Mouse (Mus musculus) stomach, postnatal 0 days (tissue): ENCODE measurements around the gene Gm20458. TPM values are rescaled to one million over a fixed set of nuclear protein-coding genes. Genes with fewer than 3 reads are reported as not detected.

Experiments
- ATAC-seq: fragments of 200-750 bp; cut with Nextera tagmentation; 2 replicates; pipeline ENCODE4 v1.8.0; 2017; ENCODE audit not compliant: low FRiP score, low TSS enrichment
- DNase-seq: peaks from one replicate; pipeline ENCODE4 v3.0.0-alpha.2; 2016; ENCODE audit warnings: low spot score
- H3K27ac ChIP-seq: fragments of 300-500 bp; sonication (generic); replicated peaks from 2 replicates; pipeline ENCODE4 v1.5.1; 2014; ENCODE audit warnings: mild to moderate bottlenecking, control low read depth
- H3K27me3 ChIP-seq: fragments of 300-500 bp; sonication (generic); 2 replicates; pipeline ENCODE4 v1.6.1; 2014; ENCODE audit warnings: low read length; ENCODE audit not compliant: control insufficient read depth, insufficient read depth
- H3K36me3 ChIP-seq: fragments of 300-500 bp; sonication (generic); 2 replicates; pipeline ENCODE4 v1.6.1; 2014; ENCODE audit warnings: low read length, mixed read lengths; ENCODE audit not compliant: control insufficient read depth, insufficient read depth
- H3K4me1 ChIP-seq: fragments of 300-500 bp; sonication (generic); replicated peaks from 2 replicates; pipeline ENCODE4 v1.6.1; 2014; ENCODE audit warnings: antibody characterized with exemption; ENCODE audit not compliant: control insufficient read depth, insufficient read depth
- H3K4me2 ChIP-seq: fragments of 300-500 bp; sonication (generic); replicated peaks from 2 replicates; pipeline ENCODE4 v1.6.1; 2014; ENCODE audit warnings: low read depth, mild to moderate bottlenecking, control low read depth, moderate library complexity
- H3K4me3 ChIP-seq: fragments of 300-500 bp; sonication (generic); 2 replicates; pipeline ENCODE4 v1.5.1; 2014; ENCODE audit warnings: low read depth, low read length, control low read depth
- H3K9ac ChIP-seq: fragments of 300-500 bp; sonication (generic); 2 replicates; pipeline ENCODE4 v1.6.1; 2014; ENCODE audit warnings: mild to moderate bottlenecking, low read length, control low read depth, mixed read lengths
- H3K9me3 ChIP-seq: fragments of 300-500 bp; sonication (generic); 2 replicates; pipeline ENCODE4 v1.6.1; 2016; ENCODE audit warnings: low read length; ENCODE audit not compliant: control insufficient read depth
- CTCF ChIP-seq: IDR thresholded peaks from 2 replicates; pipeline ENCODE4 v1.5.1; 2016; ENCODE audit warnings: antibody characterized with exemption, low read depth, mild to moderate bottlenecking, moderate library complexity
- EP300 ChIP-seq: optimal IDR thresholded peaks from 2 replicates; pipeline ENCODE3; 2016; ENCODE audit warnings: antibody characterized with exemption
- WGBS: fragments of 180-500 bp; shearing (Covaris S2); extraction: QIAGEN DNeasy Blood & Tissue Kit; methylation state at CpG from one replicate; pipeline ENCODE4 v1.1.7; 2014; 5-methylcytosine and 5-hydroxymethylcytosine counted together
- polyA plus RNA-seq: library from polyadenylated mRNA; unstranded; fragments of >200 nt; fragmentation: Nextera tagmentation; extraction: Ambion mirVana; gene quantifications from 2 replicates; pipeline ENCODE4 v1.2.1, GENCODE M21; 2015

Gm20458 gene
- polyA plus RNA-seq, 1 experiment from 2014 or later = 28.1 TPM

- Histone ChIP-seq H3K27me3 (no peaks in the 10 kb centered on the region), H3K9ac (peak within 1 kb of the TSS; percentile 32; the same call in 1 of the 2 replicates), H3K36me3 (no peaks in the 10 kb centered on the region), H3K9me3 (no peaks in the 10 kb centered on the region), H3K4me3 (no peak within 1 kb of the TSS), H3K4me1 (peaks cover 15% of the 10 kb centered on the region), H3K4me2 (peak within 1 kb of the TSS; percentile 40; the same call in 1 of the 2 replicates), H3K27ac (peak within 1 kb of the TSS; percentile 92)
- ATAC-seq = no peak
- WGBS = 5% methylated on average over 7 of the region's 7 CpGs
- TF ChIP-seq CTCF (peak; percentile 55), EP300 (no peak)
- DNase-seq = peak; percentile 24
Measured at GRCm38 (mm10) chr2:164456864-164457300, 3.9 kb upstream of the Gm20458 start, which contains the start of gene Sys1. Gene Sys1 (plus strand): TSS chr2:164456964.

- Histone ChIP-seq H3K4me1 (peaks cover 13% of the 10 kb centered on the region), H3K36me3 (no peaks in the 10 kb centered on the region), H3K27ac (peak overlapping the region; percentile 70), H3K9ac (no peak overlapping the region), H3K27me3 (no peaks in the 10 kb centered on the region), H3K4me2 (0 out of 2 replicates have a peak overlapping the region, but pooled peaks have one; percentile 20), H3K9me3 (no peaks in the 10 kb centered on the region), H3K4me3 (no peak overlapping the region)
- TF ChIP-seq CTCF (no peak), EP300 (no peak)
- 20% methylated on average over 7 of the region's 7 CpGs for WGBS
- peak; percentile 82 for DNase-seq
- ATAC-seq = peak; percentile 62
Measured at GRCm38 (mm10) chr2:164457942-164458341, 2.8 kb upstream of the Gm20458 start.

GRCm38 (mm10) chr2:164458535-164458934 lies 2.2 kb upstream of the Gm20458 start:
- peak; percentile 73 for DNase-seq
- 62% methylated on average over 8 of the region's 8 CpGs for WGBS
- Histone ChIP-seq H3K9me3 (no peaks in the 10 kb centered on the region), H3K9ac (no peak overlapping the region), H3K4me1 (peaks cover 12% of the 10 kb centered on the region), H3K36me3 (no peaks in the 10 kb centered on the region), H3K4me2 (no peak overlapping the region), H3K4me3 (no peak overlapping the region), H3K27ac (peak overlapping the region; percentile 75), H3K27me3 (no peaks in the 10 kb centered on the region)
- ATAC-seq = peak; percentile 45
- TF ChIP-seq EP300 (no peak), CTCF (no peak)

GRCm38 (mm10) chr2:164465161-164465560 lies 4.4 kb downstream of the Gm20458 start:
- DNase-seq = no peak
- no peak for ATAC-seq
- H3K36me3 ChIP-seq = peaks cover 7% of the 10 kb centered on the region; the same call in 1 of the 2 replicates
- H3K27ac ChIP-seq = no peak overlapping the region
- no peaks in the 10 kb centered on the region for H3K27me3 ChIP-seq
- no peak overlapping the region for H3K4me3 ChIP-seq
- H3K9ac ChIP-seq = no peak overlapping the region
- no peaks in the 10 kb centered on the region for H3K4me1 ChIP-seq
- no peaks in the 10 kb centered on the region for H3K9me3 ChIP-seq
- TF ChIP-seq CTCF (no peak), EP300 (no peak)
- no peak overlapping the region for H3K4me2 ChIP-seq

DNA sequence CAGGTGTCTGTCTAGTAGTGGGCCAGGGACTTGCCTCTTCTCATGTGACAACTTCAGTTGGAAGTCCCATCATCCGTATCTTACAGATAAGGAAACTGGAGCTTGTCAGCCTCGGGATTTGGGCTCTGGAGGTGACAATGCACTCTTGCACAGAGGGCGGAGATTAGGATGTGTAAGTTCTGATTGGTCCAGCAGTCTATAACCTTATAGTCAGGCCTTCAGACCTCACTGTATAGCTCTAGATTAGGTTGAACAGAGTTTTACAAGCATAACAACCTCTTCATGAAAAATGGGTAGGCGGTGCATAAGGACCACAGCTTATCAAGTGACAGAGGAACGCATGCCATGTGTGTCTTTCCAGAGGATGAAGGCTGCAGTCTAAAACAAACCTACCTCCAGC lies 6.0 kb downstream of the Gm20458 start:
- no peak overlapping the region for H3K4me2 ChIP-seq
- H3K4me3 ChIP-seq = no peak overlapping the region
- peaks cover 7% of the 10 kb centered on the region; the same call in 1 of the 2 replicates for H3K36me3 ChIP-seq
- DNase-seq = no peak
- H3K4me1 ChIP-seq = no peaks in the 10 kb centered on the region
- TF ChIP-seq EP300 (no peak), CTCF (no peak)
- H3K27me3 ChIP-seq = no peaks in the 10 kb centered on the region
- no peaks in the 10 kb centered on the region for H3K9me3 ChIP-seq
- H3K27ac ChIP-seq = no peak overlapping the region
- ATAC-seq = no peak
- H3K9ac ChIP-seq = no peak overlapping the region
- 64% methylated on average over 5 of the region's 5 CpGs for WGBS

DNA sequence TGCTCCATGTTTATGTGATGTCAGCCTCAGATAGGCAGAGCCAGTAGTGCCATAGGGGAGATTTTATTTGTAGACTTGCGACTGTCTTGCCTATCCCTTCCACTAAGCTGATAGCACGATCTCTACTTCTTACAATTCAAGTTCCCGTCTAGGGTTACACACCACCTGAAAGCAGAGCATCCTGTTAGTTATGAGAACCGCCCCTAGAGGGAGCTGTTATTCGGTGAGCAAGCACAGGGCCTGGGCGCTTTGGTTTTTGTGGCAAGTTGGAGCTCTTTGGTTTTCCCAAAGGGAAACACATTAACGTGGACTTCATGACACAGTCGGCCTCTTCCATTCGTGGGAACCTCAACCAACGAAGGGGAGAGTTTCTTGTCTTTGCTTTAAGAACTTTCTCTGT lies 9.5 kb downstream of the Gm20458 start:
- ATAC-seq (peak; percentile 31), DNase-seq (peak; percentile 68)
- H3K4me3 ChIP-seq = no peak overlapping the region
- H3K9ac ChIP-seq = no peak overlapping the region
- H3K9me3 ChIP-seq = no peaks in the 10 kb centered on the region
- 34% methylated on average over 10 of the region's 10 CpGs for WGBS
- peak; percentile 82 for TF ChIP-seq CTCF
- TF ChIP-seq EP300 = no peak
- H3K27ac ChIP-seq = no peak overlapping the region
- no peaks in the 10 kb centered on the region for H3K27me3 ChIP-seq
- no peaks in the 10 kb centered on the region for H3K4me1 ChIP-seq
- 0 out of 2 replicates have a peak, but pooled peaks cover 4% of the 10 kb centered on the region for H3K36me3 ChIP-seq
- H3K4me2 ChIP-seq = no peak overlapping the region
